Mouse (Mus musculus) fat pad, adult 2 months (tissue): ENCODE measurements around the gene Islr.
A peak's percentile ranks its signal among the peaks of the same experiment; 100 is the strongest.

Source experiments
- DNase-seq: peaks from one replicate; pipeline ENCODE4 v3.0.0-alpha.2; 2011; ENCODE audit warnings: low read depth, low spot score; ENCODE audit errors: extremely low read depth

The Islr gene

GRCm38 (mm10) chr9:58156819-58157560 lies 47.1 kb downstream of the Islr start:
- DNase-seq = no peak

GRCm38 (mm10) chr9:58155366-58155765 lies 48.7 kb downstream of the Islr start:
- DNase-seq = no peak

- no peak for DNase-seq
Observed at GRCm38 (mm10) chr9:58153095-58153494, 51.0 kb downstream of the Islr start.

- DNase-seq = no peak
Observed at GRCm38 (mm10) chr9:58150733-58151361, 53.3 kb downstream of the Islr start.

GRCm38 (mm10) chr9:58148806-58149205 lies 55.3 kb downstream of the Islr start:
- DNase-seq = no peak

GRCm38 (mm10) chr9:58145417-58145816 lies 58.7 kb downstream of the Islr start:
- DNase-seq = peak; percentile 40

- DNase-seq = no peak
Observed at GRCm38 (mm10) chr9:58144664-58145063, 59.4 kb downstream of the Islr start.

- DNase-seq = no peak
Observed at GRCm38 (mm10) chr9:58143419-58143818, 60.7 kb downstream of the Islr start.

GRCm38 (mm10) chr9:58139947-58140346 lies 64.2 kb downstream of the Islr start:
- no peak for DNase-seq

GRCm38 (mm10) chr9:58135921-58136321 lies 68.2 kb downstream of the Islr start:
- DNase-seq = no peak

GRCm38 (mm10) chr9:58134906-58135305 lies 69.2 kb downstream of the Islr start:
- no peak for DNase-seq

- DNase-seq = no peak
Observed at GRCm38 (mm10) chr9:58133893-58134884, 69.9 kb downstream of the Islr start.

- DNase-seq = no peak
Observed at GRCm38 (mm10) chr9:58131735-58132134, 72.4 kb downstream of the Islr start.

GRCm38 (mm10) chr9:58130909-58131308 lies 73.2 kb downstream of the Islr start:
- no peak for DNase-seq

GRCm38 (mm10) chr9:58129508-58129907 lies 74.6 kb downstream of the Islr start:
- DNase-seq = no peak

GRCm38 (mm10) chr9:58128926-58129413 lies 75.1 kb downstream of the Islr start:
- DNase-seq = no peak

- no peak for DNase-seq
Observed at GRCm38 (mm10) chr9:58125811-58126210, 78.3 kb downstream of the Islr start.

- DNase-seq = no peak
Observed at GRCm38 (mm10) chr9:58125085-58125484, 79.0 kb downstream of the Islr start.

- no peak for DNase-seq
Observed at GRCm38 (mm10) chr9:58118671-58119070, 85.4 kb downstream of the Islr start, which contains the start of gene Ccdc33. TSS of gene Ccdc33 (minus strand) at chr9:58118823.

- DNase-seq = no peak
Observed at GRCm38 (mm10) chr9:58116024-58116651, 88.0 kb downstream of the Islr start.
